Mouse (Mus musculus) hindbrain, embryonic 15.5 days (tissue): ENCODE results near the gene March10. TPM values are rescaled to one million over a fixed set of nuclear protein-coding genes. Genes with fewer than 3 reads are reported as not detected.
A peak's percentile ranks its signal among the peaks of the same experiment; 100 is the strongest.

Source experiments
- ATAC-seq: fragments of 200-750 bp; cut with Nextera tagmentation; 2 replicates; pipeline ENCODE4 v1.8.0; 2017; ENCODE audit warnings: low read depth, moderate number of reproducible peaks, moderate TSS enrichment; ENCODE audit not compliant: low FRiP score
- H3K27ac ChIP-seq: fragments of 300-500 bp; sonication (generic); replicated peaks from 2 replicates; pipeline ENCODE4 v1.5.1; 2015; ENCODE audit warnings: mild to moderate bottlenecking, inconsistent platforms
- H3K27me3 ChIP-seq: fragments of 300-500 bp; sonication (generic); 2 replicates; pipeline ENCODE4 v1.6.1; 2015; ENCODE audit warnings: control low read depth, inconsistent platforms
- H3K36me3 ChIP-seq: fragments of 300-500 bp; sonication (generic); 2 replicates; pipeline ENCODE4 v1.6.1; 2015; ENCODE audit warnings: control low read depth, inconsistent platforms
- H3K4me1 ChIP-seq: fragments of 300-500 bp; sonication (generic); replicated peaks from 2 replicates; pipeline ENCODE4 v1.6.1; 2015; ENCODE audit warnings: control low read depth, inconsistent platforms
- H3K4me2 ChIP-seq: fragments of 300-500 bp; sonication (generic); 2 replicates; pipeline ENCODE4 v1.6.1; 2015; ENCODE audit warnings: moderate library complexity, mild to moderate bottlenecking, inconsistent platforms
- H3K4me3 ChIP-seq: fragments of 300-500 bp; sonication (generic); 2 replicates; pipeline ENCODE4 v1.5.1; 2015; ENCODE audit warnings: mild to moderate bottlenecking, inconsistent platforms
- H3K9ac ChIP-seq: fragments of 300-500 bp; sonication (generic); 2 replicates; pipeline ENCODE4 v1.6.1; 2015; ENCODE audit warnings: inconsistent platforms
- H3K9me3 ChIP-seq: fragments of 300-500 bp; sonication (generic); 2 replicates; pipeline ENCODE4 v1.6.1; 2016; ENCODE audit warnings: control low read depth, inconsistent platforms
- WGBS: fragments of 180-500 bp; shearing (Covaris S2); methylation state at CpG from one replicate; pipeline ENCODE4 v1.1.7; 2015; 5-methylcytosine and 5-hydroxymethylcytosine counted together
- polyA plus RNA-seq: library from polyadenylated mRNA; unstranded; fragments of >200 nt; fragmentation: Nextera tagmentation; extraction: Ambion mirVana; gene quantifications from 2 replicates; pipeline ENCODE4 v1.2.1, GENCODE M21; 2015

March10 gene
- polyA plus RNA-seq, result 0.32 and 0.46 TPM in 2 replicates

DNA sequence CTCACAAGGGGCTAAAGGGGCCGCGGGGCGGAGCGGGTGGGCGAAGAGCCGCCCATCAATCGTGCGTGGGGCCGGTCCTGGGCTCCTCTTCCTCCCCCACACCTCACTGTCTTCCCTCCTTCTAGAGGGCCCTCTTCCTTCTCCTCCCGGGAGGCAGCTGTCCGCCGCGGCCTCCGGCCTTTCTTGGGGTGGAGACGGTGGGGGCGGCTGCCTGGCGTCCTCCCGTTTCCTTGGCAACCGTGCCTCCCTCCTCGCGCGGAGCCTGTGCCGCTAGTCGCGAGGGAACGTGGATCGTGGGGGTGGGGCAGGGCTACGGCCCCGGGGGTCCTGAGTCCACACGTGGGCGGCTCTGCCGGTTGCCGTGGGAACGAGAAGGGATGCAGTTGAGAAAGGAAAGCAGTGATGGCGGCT lies at the start of gene March10:
Gene March10, minus strand, starts transcription at position 239 of the 411 bp plus-strand sequence.
- no peaks in the 10 kb centered on the region for H3K36me3 ChIP-seq
- H3K4me3 ChIP-seq, result peak within 1 kb of the TSS; percentile 43
- ATAC-seq, result peak; percentile 88
- peaks cover 20% of the 10 kb centered on the region for H3K4me1 ChIP-seq
- H3K9ac ChIP-seq, result peak within 1 kb of the TSS; percentile 36
- H3K27ac ChIP-seq, result peak within 1 kb of the TSS; percentile 87
- peak within 1 kb of the TSS; percentile 76 for H3K4me2 ChIP-seq
- no peaks in the 10 kb centered on the region for H3K27me3 ChIP-seq
- H3K9me3 ChIP-seq, result no peaks in the 10 kb centered on the region
- WGBS, result 1% methylated on average over 35 of the region's 35 CpGs

DNA sequence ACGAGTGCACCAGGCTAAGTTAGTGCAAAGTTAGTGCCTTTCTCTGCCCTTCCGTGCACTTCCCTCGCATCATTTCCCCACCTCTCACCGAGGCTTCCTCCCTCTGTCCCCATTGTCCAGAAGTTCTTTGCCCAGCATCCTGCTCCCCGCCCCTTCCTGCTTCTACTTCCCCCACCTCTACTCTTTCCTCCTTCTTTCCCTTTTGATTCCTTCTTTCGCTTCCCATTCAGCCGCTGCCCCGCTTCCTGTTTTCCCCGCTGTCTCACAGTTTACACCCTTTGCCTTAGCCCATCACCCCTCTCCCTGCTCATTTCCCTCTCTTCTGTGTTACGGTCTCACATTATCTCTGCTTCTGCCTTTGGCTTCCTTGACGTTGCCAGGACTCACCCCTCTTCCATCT lies 49.8 kb upstream of the March10 start:
- peaks cover 41% of the 10 kb centered on the region for H3K4me1 ChIP-seq
- H3K27ac ChIP-seq, result no peak overlapping the region
- no peak overlapping the region for H3K4me2 ChIP-seq
- H3K4me3 ChIP-seq, result no peak overlapping the region
- no peak overlapping the region for H3K9ac ChIP-seq
- no peaks in the 10 kb centered on the region for H3K27me3 ChIP-seq
- no peaks in the 10 kb centered on the region for H3K36me3 ChIP-seq
- no peak for ATAC-seq
- 70% methylated on average over 11 of the region's 11 CpGs for WGBS
- no peaks in the 10 kb centered on the region for H3K9me3 ChIP-seq

DNA sequence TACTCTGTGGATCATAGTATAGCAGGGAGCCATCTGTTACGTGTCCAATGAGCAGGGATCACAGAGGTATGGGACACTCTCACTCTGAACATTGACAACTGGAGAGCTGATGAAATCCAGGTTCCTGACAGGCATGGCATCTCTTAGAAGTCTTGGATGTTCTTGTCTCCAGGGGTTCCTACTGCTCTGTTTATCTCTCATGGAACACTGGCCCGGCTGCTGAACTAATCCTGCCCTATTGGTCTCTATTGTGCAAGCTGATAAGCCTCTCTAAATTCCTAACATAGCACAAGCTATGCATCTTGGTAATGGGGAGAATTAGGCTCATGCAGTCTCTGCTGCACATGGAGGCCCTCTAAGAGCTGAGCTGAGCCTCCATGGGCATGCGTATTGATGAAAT lies 48.5 kb upstream of the March10 start:
- ATAC-seq, result no peak
- 74% methylated on average over 3 of the region's 3 CpGs for WGBS
- H3K4me2 ChIP-seq, result no peak overlapping the region
- H3K27me3 ChIP-seq, result no peaks in the 10 kb centered on the region
- peaks cover 34% of the 10 kb centered on the region for H3K4me1 ChIP-seq
- H3K4me3 ChIP-seq, result no peak overlapping the region
- no peak overlapping the region for H3K27ac ChIP-seq
- H3K36me3 ChIP-seq, result no peaks in the 10 kb centered on the region
- no peaks in the 10 kb centered on the region for H3K9me3 ChIP-seq
- no peak overlapping the region for H3K9ac ChIP-seq

DNA sequence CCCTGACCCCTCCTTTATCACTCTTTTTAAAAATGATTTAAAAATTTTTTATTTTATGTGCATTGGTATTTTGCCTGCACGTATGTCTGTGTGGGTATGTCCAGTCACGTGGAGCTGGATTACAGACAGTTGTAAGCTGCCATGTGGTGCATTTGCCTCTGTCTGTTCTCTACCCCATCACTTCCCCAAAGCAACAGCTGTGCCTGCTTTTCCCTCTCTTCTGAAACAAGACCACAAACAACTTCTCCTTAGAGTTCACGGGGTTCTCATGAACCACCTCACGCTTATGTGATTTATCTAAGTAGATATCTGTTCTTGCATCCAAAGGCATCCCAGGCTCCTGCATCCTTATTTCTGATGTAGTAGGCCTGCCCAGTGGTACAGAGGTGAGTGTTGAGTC lies 45.8 kb upstream of the March10 start:
- Histone ChIP-seq H3K4me3 (no peak overlapping the region), H3K27me3 (no peaks in the 10 kb centered on the region), H3K4me2 (no peak overlapping the region), H3K9me3 (no peaks in the 10 kb centered on the region), H3K36me3 (no peaks in the 10 kb centered on the region), H3K9ac (no peak overlapping the region), H3K4me1 (peaks cover 18% of the 10 kb centered on the region), H3K27ac (no peak overlapping the region)
- no peak for ATAC-seq
- WGBS, result 95% methylated on average over 4 of the region's 4 CpGs

DNA sequence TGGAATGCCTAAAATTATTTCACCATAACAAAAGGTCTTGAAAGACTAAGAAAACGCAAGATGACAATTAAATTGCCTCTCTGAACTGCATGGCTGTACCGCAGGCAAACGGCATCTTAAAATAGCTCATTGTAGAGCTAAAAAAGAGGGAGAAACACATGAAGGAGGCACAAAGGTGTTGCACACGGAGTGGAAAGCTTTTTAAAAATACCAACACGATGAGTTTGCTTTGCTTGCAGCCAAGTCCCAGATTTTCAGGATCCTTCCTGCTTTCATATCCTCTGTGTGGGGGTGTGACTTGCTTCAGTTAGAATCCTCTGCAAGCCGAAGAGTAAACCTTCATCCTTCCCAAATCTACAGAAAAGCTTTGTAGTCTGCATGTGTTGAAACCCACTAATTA lies 41.0 kb upstream of the March10 start:
- Histone ChIP-seq H3K27ac (no peak overlapping the region), H3K27me3 (no peaks in the 10 kb centered on the region), H3K9ac (no peak overlapping the region), H3K4me2 (no peak overlapping the region), H3K4me3 (no peak overlapping the region), H3K4me1 (peaks cover 14% of the 10 kb centered on the region; the same call in 1 of the 2 replicates), H3K36me3 (no peaks in the 10 kb centered on the region), H3K9me3 (no peaks in the 10 kb centered on the region)
- no peak for ATAC-seq
- 74% methylated on average over 6 of the region's 6 CpGs for WGBS

DNA sequence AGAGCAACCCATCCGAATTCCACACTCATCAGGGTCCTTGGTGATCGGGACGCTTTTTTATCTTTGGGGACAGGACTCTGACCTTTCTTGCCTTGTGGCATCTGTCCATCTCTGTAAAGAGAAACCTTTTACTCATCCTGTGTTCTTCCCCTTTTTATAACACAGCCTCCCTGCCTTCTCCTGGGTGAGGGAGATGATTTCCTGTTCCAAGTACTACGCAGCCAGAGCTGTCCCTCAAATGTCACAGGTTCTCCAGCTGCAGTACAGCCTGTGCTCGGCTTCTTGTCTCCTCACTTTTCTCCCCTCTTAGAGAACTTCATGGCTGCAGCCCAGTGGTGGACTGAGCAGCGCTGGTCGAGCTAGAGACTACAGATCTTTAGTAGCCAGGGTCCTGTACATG lies 40.1 kb upstream of the March10 start:
- 68% methylated on average over 7 of the region's 7 CpGs for WGBS
- H3K4me1 ChIP-seq, result peaks cover 14% of the 10 kb centered on the region; the same call in 1 of the 2 replicates
- H3K4me3 ChIP-seq, result no peak overlapping the region
- H3K9me3 ChIP-seq, result no peaks in the 10 kb centered on the region
- no peak overlapping the region for H3K4me2 ChIP-seq
- no peak overlapping the region for H3K27ac ChIP-seq
- H3K9ac ChIP-seq, result no peak overlapping the region
- H3K27me3 ChIP-seq, result no peaks in the 10 kb centered on the region
- H3K36me3 ChIP-seq, result no peaks in the 10 kb centered on the region
- ATAC-seq, result no peak

DNA sequence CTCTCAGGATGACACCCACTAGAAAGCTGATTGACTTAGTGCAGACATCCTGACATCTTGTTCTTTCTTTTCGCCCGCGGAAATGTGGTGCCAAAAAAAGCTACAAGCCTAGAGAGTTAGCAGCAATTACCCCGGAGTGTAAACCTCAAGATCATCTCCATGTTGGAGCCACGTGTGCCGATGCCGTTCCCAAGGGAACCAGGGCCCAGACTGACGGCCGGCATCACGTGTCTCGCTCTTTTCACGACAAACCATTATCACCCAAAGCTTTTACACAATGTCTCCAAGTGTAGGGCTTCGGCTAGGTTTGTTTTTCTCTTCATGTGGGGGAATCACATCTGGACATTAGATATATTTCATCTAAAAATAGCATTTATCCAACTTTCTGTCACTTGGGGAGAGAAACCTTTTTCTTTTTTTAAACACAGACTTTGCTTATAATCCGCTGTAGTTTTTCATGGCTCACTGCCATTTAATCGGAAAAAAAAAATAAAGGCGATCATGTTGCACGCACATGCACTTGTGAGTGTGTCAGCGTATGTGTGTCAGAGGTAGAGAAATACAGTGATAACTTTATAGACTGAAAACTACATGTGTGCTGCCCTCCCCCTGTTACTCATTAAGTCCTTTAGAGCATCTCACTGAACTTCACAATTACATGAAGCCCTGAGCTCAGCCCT lies 39.2 kb upstream of the March10 start:
- Histone ChIP-seq H3K9ac (no peak overlapping the region), H3K36me3 (no peaks in the 10 kb centered on the region), H3K4me2 (0 out of 2 replicates have a peak overlapping the region, but pooled peaks have one; percentile 11), H3K4me1 (peaks cover 14% of the 10 kb centered on the region; the same call in 1 of the 2 replicates), H3K9me3 (no peaks in the 10 kb centered on the region), H3K27ac (no peak overlapping the region), H3K27me3 (no peaks in the 10 kb centered on the region), H3K4me3 (no peak overlapping the region)
- 70% methylated on average over 18 of the region's 18 CpGs for WGBS
- ATAC-seq, result no peak

DNA sequence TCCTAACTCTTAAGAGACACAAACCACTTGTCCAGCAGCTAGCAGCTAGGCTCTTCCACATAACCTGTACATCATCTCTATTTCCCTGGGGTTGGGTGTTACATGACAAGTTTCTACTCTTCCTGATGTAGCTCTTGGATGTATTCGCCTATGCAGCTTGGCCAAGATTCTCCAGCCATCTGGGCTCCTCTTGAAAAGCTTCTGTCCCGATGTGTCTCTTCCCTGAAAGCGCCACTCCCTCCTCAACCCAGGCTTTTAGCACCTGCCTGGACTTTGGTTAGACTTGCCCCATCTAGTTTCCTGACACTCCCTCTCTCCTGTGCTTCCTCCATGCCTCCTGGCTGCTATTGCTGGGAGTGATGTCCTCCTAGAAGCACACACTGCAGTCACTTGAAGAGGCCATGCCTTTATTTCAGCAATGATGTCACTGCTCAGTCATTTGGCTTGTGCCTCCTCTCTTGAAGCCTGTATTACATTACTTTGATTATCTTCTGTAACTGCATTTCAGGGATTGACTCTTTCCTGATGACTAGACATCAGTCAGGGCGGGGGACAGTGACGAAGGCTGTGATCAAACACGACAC lies 38.3 kb upstream of the March10 start:
- Histone ChIP-seq H3K4me2 (no peak overlapping the region), H3K4me3 (no peak overlapping the region), H3K27me3 (no peaks in the 10 kb centered on the region), H3K9ac (no peak overlapping the region), H3K9me3 (no peaks in the 10 kb centered on the region), H3K4me1 (peaks cover 14% of the 10 kb centered on the region; the same call in 1 of the 2 replicates), H3K36me3 (no peaks in the 10 kb centered on the region), H3K27ac (no peak overlapping the region)
- WGBS, result 89% methylated on average over 6 of the region's 6 CpGs
- ATAC-seq, result no peak

DNA sequence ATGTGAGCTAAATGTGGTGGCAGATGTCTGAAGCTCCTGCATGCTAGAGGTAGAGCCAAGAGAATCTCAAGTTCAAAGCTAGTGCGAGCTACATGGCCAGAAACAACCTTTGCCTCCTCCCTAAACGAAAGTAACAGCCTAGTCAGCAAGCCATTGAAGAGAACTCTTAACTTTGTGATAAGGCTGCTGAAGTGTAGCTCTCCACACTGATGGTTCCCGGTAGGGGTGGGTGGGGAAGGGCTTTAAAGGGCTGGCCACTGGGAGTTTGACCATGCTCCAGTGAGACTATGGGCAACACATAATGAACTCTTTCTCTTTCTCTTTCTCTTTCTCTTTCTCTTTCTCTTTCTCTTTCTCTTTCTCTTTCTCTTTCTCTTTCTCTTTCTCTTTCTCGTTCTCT lies 35.9 kb upstream of the March10 start:
- no peak overlapping the region for H3K27ac ChIP-seq
- 86% methylated on average over 4 of the region's 4 CpGs for WGBS
- H3K36me3 ChIP-seq, result no peaks in the 10 kb centered on the region
- no peaks in the 10 kb centered on the region for H3K9me3 ChIP-seq
- no peaks in the 10 kb centered on the region for H3K27me3 ChIP-seq
- H3K9ac ChIP-seq, result no peak overlapping the region
- no peak overlapping the region for H3K4me3 ChIP-seq
- peaks cover 7% of the 10 kb centered on the region; the same call in 1 of the 2 replicates for H3K4me1 ChIP-seq
- no peak for ATAC-seq
- H3K4me2 ChIP-seq, result no peak overlapping the region

DNA sequence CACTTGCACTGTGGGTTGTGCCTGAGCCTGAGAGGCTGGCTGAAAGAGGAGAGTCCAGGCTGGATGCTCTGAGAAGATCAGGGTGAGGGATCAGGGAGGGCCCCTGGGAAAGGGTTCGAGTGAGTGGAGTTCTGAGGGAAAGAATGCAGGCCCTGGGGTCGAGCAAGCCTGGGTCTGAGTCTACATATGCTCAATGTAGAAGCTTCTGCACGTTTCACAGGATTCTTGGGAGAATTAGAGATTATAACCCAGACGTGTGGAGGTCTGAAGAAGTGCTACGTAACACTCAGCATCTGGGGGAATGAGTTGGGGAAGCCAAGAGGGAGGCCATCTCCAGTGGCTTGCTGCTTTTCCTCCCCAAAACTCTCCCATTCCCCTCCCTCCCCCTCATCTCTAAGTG lies 34.4 kb upstream of the March10 start:
- no peak overlapping the region for H3K27ac ChIP-seq

DNA sequence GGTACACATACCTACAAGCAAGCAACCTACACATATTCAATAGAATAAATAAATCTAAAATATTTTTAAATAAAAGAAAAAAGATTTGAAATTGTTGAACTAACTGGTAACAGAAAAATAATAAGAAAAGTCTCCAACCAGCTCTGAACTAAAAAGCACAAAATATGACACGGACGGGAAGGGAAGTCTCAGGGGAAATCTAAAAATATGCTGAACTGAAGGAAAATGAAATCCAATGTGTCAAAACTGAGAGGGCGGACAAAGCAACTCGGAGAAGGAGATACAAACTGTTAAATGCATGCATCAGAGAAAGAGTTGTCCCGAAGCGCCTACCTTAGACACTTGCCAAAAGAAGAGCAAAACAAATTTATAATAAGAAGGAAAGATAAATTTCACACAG lies 28.9 kb upstream of the March10 start:
- Histone ChIP-seq H3K9me3 (no peaks in the 10 kb centered on the region), H3K4me2 (no peak overlapping the region), H3K4me3 (no peak overlapping the region), H3K9ac (no peak overlapping the region), H3K36me3 (no peaks in the 10 kb centered on the region), H3K27me3 (no peaks in the 10 kb centered on the region), H3K4me1 (no peaks in the 10 kb centered on the region), H3K27ac (no peak overlapping the region)
- WGBS, result 77% methylated on average over 6 of the region's 6 CpGs
- ATAC-seq, result no peak

More for the DNA sequence above, 34.4 kb upstream of the March10 start:
- Histone ChIP-seq H3K9me3 (no peaks in the 10 kb centered on the region), H3K27me3 (no peaks in the 10 kb centered on the region), H3K4me1 (peaks cover 4% of the 10 kb centered on the region; the same call in 1 of the 2 replicates), H3K4me3 (no peak overlapping the region), H3K9ac (no peak overlapping the region), H3K4me2 (no peak overlapping the region), H3K36me3 (no peaks in the 10 kb centered on the region)
- ATAC-seq, result no peak
- WGBS, result 71% methylated on average over 5 of the region's 5 CpGs

DNA sequence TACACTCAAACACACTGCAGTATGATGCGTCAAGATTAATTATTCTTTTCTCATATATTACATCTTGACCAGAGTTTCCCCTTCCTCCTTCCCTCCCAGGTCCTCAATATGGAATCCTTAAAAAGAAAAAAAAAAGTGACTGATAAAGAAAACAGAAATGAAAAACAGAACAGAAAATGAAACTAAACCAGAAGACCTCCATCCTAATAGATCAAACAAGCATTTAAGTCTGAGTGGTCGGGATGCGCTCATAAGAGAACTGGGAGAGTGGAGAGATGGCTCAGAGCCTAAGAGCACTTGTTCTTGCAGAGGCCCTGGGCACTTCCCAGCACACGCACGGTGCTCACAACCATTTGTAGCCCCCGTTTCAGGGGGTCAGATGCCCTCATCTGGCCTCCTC lies 28.5 kb upstream of the March10 start:
- H3K4me2 ChIP-seq, result no peak overlapping the region
- no peak for ATAC-seq

More for the DNA sequence above, 28.5 kb upstream of the March10 start:
- no peaks in the 10 kb centered on the region for H3K9me3 ChIP-seq
- no peaks in the 10 kb centered on the region for H3K27me3 ChIP-seq
- H3K9ac ChIP-seq, result no peak overlapping the region
- H3K36me3 ChIP-seq, result no peaks in the 10 kb centered on the region
- no peak overlapping the region for H3K4me3 ChIP-seq
- H3K27ac ChIP-seq, result no peak overlapping the region
- 82% methylated on average over 6 of the region's 6 CpGs for WGBS
- H3K4me1 ChIP-seq, result no peaks in the 10 kb centered on the region
